Mouse (Mus musculus) common myeloid progenitor, adult 5-6 weeks (primary cell): ENCODE measurements at regions not wholly inside any gene's neighbourhood (a gene's known extent, or its start where the extent isn't known, plus 50 kb on each side); places are given as distances from the start of the nearest gene placed in this dataset.
A peak's percentile ranks its signal among the peaks of the same experiment; 100 is the strongest.

Experiments
- ATAC-seq: replicated peaks from 2 replicates; pipeline ENCODE4 v1.8.0; 2016; ENCODE audit warnings: low read depth, mild to moderate bottlenecking, moderate TSS enrichment, inconsistent platforms; ENCODE audit not compliant: poor library complexity, severe bottlenecking

- peak; percentile 82 for ATAC-seq
Measured at GRCm38 (mm10) chr6:116767738-116768522, 51.2 kb upstream of the Tmem72 start.

GRCm38 (mm10) chr6:116774954-116775675, 58.4 kb upstream of the Tmem72 start:
- peak; percentile 72 for ATAC-seq

- no peak for ATAC-seq
Measured at GRCm38 (mm10) chr6:116786553-116787335, 70.0 kb upstream of the Tmem72 start.

- no peak for ATAC-seq
Measured at GRCm38 (mm10) chr6:116793321-116793960, 76.7 kb upstream of the Tmem72 start.

GRCm38 (mm10) chr6:116793961-116794336, 77.2 kb upstream of the Tmem72 start:
- no peak for ATAC-seq

GRCm38 (mm10) chr6:116821215-116821912, 104.7 kb upstream of the Tmem72 start:
- ATAC-seq: no peak

GRCm38 (mm10) chr6:116822605-116823004, 105.9 kb upstream of the Tmem72 start:
- ATAC-seq: no peak

GRCm38 (mm10) chr6:116825628-116826027, 108.9 kb upstream of the Tmem72 start:
- no peak for ATAC-seq

GRCm38 (mm10) chr6:116829341-116829740, 112.6 kb upstream of the Tmem72 start:
- no peak for ATAC-seq

GRCm38 (mm10) chr6:116845990-116846862, 129.5 kb upstream of the Tmem72 start:
- ATAC-seq: no peak

GRCm38 (mm10) chr6:116848538-116849093, 131.9 kb upstream of the Tmem72 start:
- ATAC-seq: no peak

GRCm38 (mm10) chr6:116854029-116854428, 137.3 kb upstream of the Tmem72 start:
- ATAC-seq: no peak

- no peak for ATAC-seq
Measured at GRCm38 (mm10) chr6:116856093-116856492, 139.4 kb upstream of the Tmem72 start.

GRCm38 (mm10) chr6:116856917-116857491, 140.3 kb upstream of the Tmem72 start:
- no peak for ATAC-seq

GRCm38 (mm10) chr6:116863130-116863529, 146.4 kb upstream of the Tmem72 start:
- ATAC-seq: no peak

GRCm38 (mm10) chr6:116863626-116864025, 146.9 kb upstream of the Tmem72 start:
- ATAC-seq: no peak

- ATAC-seq: no peak
Measured at GRCm38 (mm10) chr6:116893299-116893698, 176.6 kb upstream of the Tmem72 start.

- ATAC-seq: no peak
Measured at GRCm38 (mm10) chr6:116894252-116894651, 177.5 kb upstream of the Tmem72 start.
